Mouse (Mus musculus) midbrain, embryonic 12.5 days (tissue): ENCODE measurements at regions not wholly inside any gene's neighbourhood (a gene's known extent, or its start where the extent isn't known, plus 50 kb on each side); places are given as distances from the start of the nearest gene placed in this dataset.

Experiments
- ATAC-seq: fragments of 200-750 bp; cut with Nextera tagmentation; 2 replicates; pipeline ENCODE4 v1.8.0; 2017; ENCODE audit warnings: low read depth, moderate TSS enrichment, moderate library complexity; ENCODE audit not compliant: low FRiP score
- H3K27ac ChIP-seq: fragments of 300-500 bp; sonication (generic); replicated peaks from 2 replicates; pipeline ENCODE4 v1.5.1; 2016; ENCODE audit warnings: mild to moderate bottlenecking
- H3K27me3 ChIP-seq: fragments of 300-500 bp; sonication (generic); 2 replicates; pipeline ENCODE4 v1.6.1; 2016; ENCODE audit warnings: mild to moderate bottlenecking
- H3K36me3 ChIP-seq: fragments of 300-500 bp; sonication (generic); 2 replicates; pipeline ENCODE4 v1.6.1; 2016
- H3K4me1 ChIP-seq: fragments of 300-500 bp; sonication (generic); 2 replicates; pipeline ENCODE4 v1.6.1; 2016
- H3K4me2 ChIP-seq: fragments of 300-500 bp; sonication (generic); replicated peaks from 2 replicates; pipeline ENCODE4 v1.6.1; 2016; ENCODE audit warnings: mild to moderate bottlenecking, moderate library complexity
- H3K4me3 ChIP-seq: fragments of 300-500 bp; sonication (generic); 2 replicates; pipeline ENCODE4 v1.5.1; 2016; ENCODE audit warnings: mild to moderate bottlenecking
- H3K9ac ChIP-seq: fragments of 300-500 bp; sonication (generic); replicated peaks from 2 replicates; pipeline ENCODE4 v1.6.1; 2016; ENCODE audit warnings: mild to moderate bottlenecking, moderate library complexity
- H3K9me3 ChIP-seq: fragments of 300-500 bp; sonication (generic); 2 replicates; pipeline ENCODE4 v1.6.1; 2016; ENCODE audit warnings: mild to moderate bottlenecking
- WGBS: fragments of 180-500 bp; shearing (Covaris S2); methylation state at CpG from one replicate; pipeline ENCODE4 v1.1.7; 2016; 5-methylcytosine and 5-hydroxymethylcytosine counted together

- H3K4me2 ChIP-seq: no peak overlapping the region
- H3K27ac ChIP-seq: no peak overlapping the region
- H3K36me3 ChIP-seq: no peaks in the 10 kb centered on the region
- H3K4me1 ChIP-seq: peaks cover 4% of the 10 kb centered on the region; the same call in 1 of the 2 replicates
- no peaks in the 10 kb centered on the region for H3K9me3 ChIP-seq
- no peak overlapping the region for H3K9ac ChIP-seq
- 0 out of 2 replicates have a peak, but pooled peaks have one; percentile 21 for ATAC-seq
- H3K4me3 ChIP-seq: no peak overlapping the region
- H3K27me3 ChIP-seq: no peaks in the 10 kb centered on the region
- WGBS: 37% methylated on average over 5 of the region's 5 CpGs
These were observed 64.0 kb downstream of the Slitrk5 start for GRCm38 (mm10) chr14:111738943-111739342.

- Histone ChIP-seq H3K4me1 (no peaks in the 10 kb centered on the region), H3K4me3 (no peak overlapping the region), H3K4me2 (no peak overlapping the region), H3K9ac (no peak overlapping the region), H3K9me3 (no peaks in the 10 kb centered on the region), H3K27ac (no peak overlapping the region), H3K36me3 (no peaks in the 10 kb centered on the region), H3K27me3 (no peaks in the 10 kb centered on the region)
- no peak for ATAC-seq
- 77% methylated on average over 4 of the region's 4 CpGs for WGBS
These were observed 88.7 kb downstream of the Slitrk5 start for GRCm38 (mm10) chr14:111763616-111764015.

- WGBS: 54% methylated on average over 1 of the region's 1 CpGs
These were observed 103.3 kb downstream of the Slitrk5 start for GRCm38 (mm10) chr14:111778152-111778551.

GRCm38 (mm10) chr14:111808025-111808424 is 133.1 kb downstream of the Slitrk5 start:
- no peaks in the 10 kb centered on the region for H3K27me3 ChIP-seq
- H3K36me3 ChIP-seq: no peaks in the 10 kb centered on the region
- no peaks in the 10 kb centered on the region for H3K9me3 ChIP-seq
- H3K4me1 ChIP-seq: no peaks in the 10 kb centered on the region
- H3K9ac ChIP-seq: no peak overlapping the region
- WGBS: 89% methylated on average over 1 of the region's 1 CpGs
- no peak for ATAC-seq
- no peak overlapping the region for H3K4me2 ChIP-seq
- H3K27ac ChIP-seq: no peak overlapping the region
- H3K4me3 ChIP-seq: no peak overlapping the region

More at GRCm38 (mm10) chr14:111778152-111778551, 103.3 kb downstream of the Slitrk5 start:
- no peak for ATAC-seq
- Histone ChIP-seq H3K36me3 (no peaks in the 10 kb centered on the region), H3K9me3 (no peaks in the 10 kb centered on the region), H3K4me2 (no peak overlapping the region), H3K4me3 (no peak overlapping the region), H3K4me1 (no peaks in the 10 kb centered on the region), H3K27me3 (no peaks in the 10 kb centered on the region), H3K27ac (no peak overlapping the region), H3K9ac (no peak overlapping the region)

GRCm38 (mm10) chr14:111809871-111810270 is 135.0 kb downstream of the Slitrk5 start:
- no peak overlapping the region for H3K4me3 ChIP-seq
- H3K4me2 ChIP-seq: no peak overlapping the region
- no peaks in the 10 kb centered on the region; the same call in 1 of the 2 replicates for H3K9me3 ChIP-seq
- ATAC-seq: no peak
- H3K27ac ChIP-seq: no peak overlapping the region
- no peak overlapping the region for H3K9ac ChIP-seq
- 50% methylated on average over 1 of the region's 1 CpGs for WGBS
- H3K36me3 ChIP-seq: no peaks in the 10 kb centered on the region
- no peaks in the 10 kb centered on the region for H3K4me1 ChIP-seq
- no peaks in the 10 kb centered on the region for H3K27me3 ChIP-seq

- H3K36me3 ChIP-seq: no peaks in the 10 kb centered on the region
- no peak overlapping the region for H3K4me2 ChIP-seq
- H3K4me3 ChIP-seq: no peak overlapping the region
- no peaks in the 10 kb centered on the region for H3K27me3 ChIP-seq
- WGBS: 89% methylated on average over 2 of the region's 2 CpGs
- no peak overlapping the region for H3K9ac ChIP-seq
- H3K4me1 ChIP-seq: no peaks in the 10 kb centered on the region
- H3K27ac ChIP-seq: no peak overlapping the region
- no peaks in the 10 kb centered on the region for H3K9me3 ChIP-seq
- ATAC-seq: no peak
These were observed 147.3 kb downstream of the Slitrk5 start for GRCm38 (mm10) chr14:111822047-111822730.
